Mouse (Mus musculus): ENCODE results near the gene Olfr750. TPM values are rescaled to one million over a fixed set of nuclear protein-coding genes. Genes with fewer than 3 reads are reported as not detected.

Gene Olfr750
- total and polyA plus RNA-seq, 3 experiments: not detected

DNA sequence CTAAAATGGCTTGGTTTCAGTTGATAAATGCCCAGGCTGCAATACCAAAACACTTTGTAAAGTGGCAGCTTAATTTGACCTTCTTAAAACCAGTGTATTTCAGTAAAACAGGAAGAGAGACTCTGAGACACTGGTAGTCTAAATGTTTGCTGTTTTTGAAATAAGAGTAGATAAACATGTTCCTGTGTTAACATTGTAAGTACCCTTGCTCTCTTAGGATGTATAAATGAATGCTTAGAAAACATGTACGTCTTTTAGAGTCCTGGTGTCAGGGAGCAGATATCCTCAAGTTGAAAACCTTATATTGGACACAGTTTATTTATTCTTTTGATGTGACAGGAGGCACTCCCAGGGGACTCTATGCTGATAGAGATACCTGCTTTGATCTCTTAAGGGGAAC is 39.0 kb downstream of the Olfr750 start:
- in situ Hi-C loops (cut with MboI; ENCODE audit: low pct_ligation_motif_present, low pct_unique_long_range_greater_than_20kb, low sequenced_read_pairs): no loop called here
- H3K36me3 ChIP-seq (replicated peaks in 1 of 2; ENCODE audit: control insufficient read depth in 1 of 2, insufficient read depth in 1 of 2, low read length in 1 of 2): no peaks in the 10 kb centered on the region

DNA sequence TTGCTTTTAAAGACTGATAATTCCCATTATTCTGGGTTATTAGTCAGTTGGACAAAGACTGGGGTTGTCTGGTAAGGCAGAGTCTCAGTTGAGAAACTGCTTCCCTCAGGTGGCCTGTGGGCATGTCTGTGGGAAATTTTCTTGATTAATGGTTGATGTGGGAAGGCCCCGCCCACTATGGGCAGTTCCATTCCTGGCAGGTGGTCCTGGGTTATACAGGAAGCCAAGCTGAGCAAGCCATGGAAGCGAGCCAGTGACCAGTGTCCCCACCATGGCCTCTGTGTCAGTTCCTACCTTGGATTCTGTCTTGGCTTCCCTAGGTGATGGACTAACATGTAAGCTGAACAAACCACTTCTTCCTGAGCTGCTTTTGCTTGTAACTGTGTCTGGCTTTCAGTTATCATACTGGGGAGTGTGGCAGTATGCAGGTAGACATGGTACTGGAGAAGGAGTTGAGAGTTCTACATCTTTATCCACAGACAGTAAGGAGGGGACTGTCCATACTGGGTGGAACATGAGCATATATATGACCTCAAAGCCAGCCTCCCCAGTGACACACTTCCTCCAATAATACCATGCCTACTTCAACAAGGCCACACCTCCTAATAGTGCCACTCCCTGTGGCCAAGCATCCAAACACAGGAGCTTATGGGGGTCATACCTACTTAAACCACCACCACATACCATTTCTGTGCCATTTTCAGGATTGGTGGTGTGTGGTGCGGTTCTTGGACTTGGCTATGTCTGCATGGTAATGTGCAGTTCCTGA is 46.7 kb downstream of the Olfr750 start:
- TF ChIP-seq ZKSCAN1 (IDR thresholded peaks at IDR 0.05; ENCODE audit: borderline replicate concordance, low read depth, low read length): no peak
- no peak for TF ChIP-seq ZNF384 (IDR thresholded peaks at IDR 0.05; ENCODE audit: low read depth, low read length)
- no peak for TF ChIP-seq MAX (IDR thresholded peaks at IDR 0.05; ENCODE audit: low read length)
- no peak for TF ChIP-seq JUND (conservative IDR thresholded peaks at IDR 0.05; ENCODE audit: low read depth, low read length)
- TF ChIP-seq MXI1 (IDR thresholded peaks at IDR 0.05; ENCODE audit: low read depth, low read length): no peak
- TF ChIP-seq BHLHE40 (IDR thresholded peaks at IDR 0.05; ENCODE audit: low read depth, low read length): no peak
- TF ChIP-seq SMC3 (IDR thresholded peaks at IDR 0.05; ENCODE audit: low read depth, low read length): no peak
- no peak for TF ChIP-seq POLR2A (IDR thresholded peaks at IDR 0.05; ENCODE audit: low read depth, low read length)
- TF ChIP-seq MAFK (IDR thresholded peaks at IDR 0.05; ENCODE audit: insufficient replicate concordance, low read length): no peak
- no peak for TF ChIP-seq MEF2A (IDR thresholded peaks at IDR 0.05; ENCODE audit: borderline replicate concordance, low read depth, low read length)
- no peak for TF ChIP-seq ZMIZ1 (IDR thresholded peaks at IDR 0.05; ENCODE audit: low read depth, low read length)
- no peak for TF ChIP-seq TBP (conservative IDR thresholded peaks at IDR 0.05; ENCODE audit: low read depth, low read length)
- TF ChIP-seq EP300 (IDR thresholded peaks at IDR 0.05; ENCODE audit: low read length): no peak
- TF ChIP-seq E2F4 (IDR thresholded peaks at IDR 0.05; ENCODE audit: insufficient replicate concordance, low read depth, low read length): no peak
- no peak for TF ChIP-seq JUN (IDR thresholded peaks at IDR 0.05; ENCODE audit: insufficient read depth, low read depth, low read length)
- no peak for TF ChIP-seq KAT2A (IDR thresholded peaks at IDR 0.05; ENCODE audit: insufficient replicate concordance, low read length)
- TF ChIP-seq IRF4 (IDR thresholded peaks at IDR 0.05; ENCODE audit: low read depth, low read length): no peak
- TF ChIP-seq USF2 (conservative IDR thresholded peaks at IDR 0.05; ENCODE audit: low read depth, low read length): no peak
- TF ChIP-seq ETS1 (conservative IDR thresholded peaks at IDR 0.05; ENCODE audit: low read depth, low read length): no peak
- no peak for TF ChIP-seq MAZ (IDR thresholded peaks at IDR 0.05; ENCODE audit: low read depth, low read length)
- in situ Hi-C loops (cut with MboI; ENCODE audit: low pct_ligation_motif_present, low pct_unique_long_range_greater_than_20kb, low sequenced_read_pairs): loop anchor here (10.0 kb wide), 1 partner anchor 67 kb away; the partner anchor contains the start of genes Ang and Rnase4
- Histone ChIP-seq H3K9me3 (replicated peaks; ENCODE audit: low read length) (no peaks in the 10 kb centered on the region), H3K4me3 (replicated peaks in 1 of 3; ENCODE audit: low read depth in 2 of 3, low read length in 2 of 3, poor library complexity in 1 of 3) (no peak overlapping the region), H3K9ac (ENCODE audit: insufficient read depth, low read depth) (no peak overlapping the region), H3K27me3 (replicated peaks) (no peaks in the 10 kb centered on the region), H3K4me2 (ENCODE audit: insufficient read depth, low read depth, poor library complexity, severe bottlenecking) (no peak overlapping the region), H3K27ac (ENCODE audit: insufficient read depth, low read depth) (no peak overlapping the region), H3K36me3 (replicated peaks in 1 of 2; ENCODE audit: control insufficient read depth in 1 of 2, insufficient read depth in 1 of 2, low read length in 1 of 2) (no peaks in the 10 kb centered on the region), H3K4me1 (ENCODE audit: control insufficient read depth in 1 of 2, insufficient read depth in 2 of 2) (peaks cover 2 to 8% of the 10 kb centered on the region in 2 experiments; a peak in 1 of 4 replicates), H3K79me2 (replicated peaks; ENCODE audit: control insufficient read depth, extremely low read depth, insufficient read depth, poor library complexity, severe bottlenecking) (no peaks in the 10 kb centered on the region)
- DNase-seq (ENCODE audit: extremely low read depth): no peak
- dilution Hi-C loops (cut with MboI; ENCODE audit: extremely low pct_ligation_motif_present, extremely low pct_unique_long_range_greater_than_20kb, low sequenced_read_pairs): no loop called here

More for the DNA sequence above, 39.0 kb downstream of the Olfr750 start:
- TF ChIP-seq ZC3H11A (IDR thresholded peaks at IDR 0.05; ENCODE audit: low read depth, low read length): no peak
- TF ChIP-seq TCF12 (IDR thresholded peaks at IDR 0.05; ENCODE audit: low read depth, low read length): no peak
- TF ChIP-seq ELF1 (IDR thresholded peaks at IDR 0.05; ENCODE audit: low read depth, low read length): no peak
- TF ChIP-seq JUND (conservative IDR thresholded peaks at IDR 0.05; ENCODE audit: low read depth, low read length): no peak
- TF ChIP-seq POLR2AphosphoS2 (IDR thresholded peaks at IDR 0.05; ENCODE audit: low read depth, low read length): no peak
- no peak for TF ChIP-seq MXI1 (IDR thresholded peaks at IDR 0.05; ENCODE audit: low read depth, low read length)
- no peak for TF ChIP-seq TBP (conservative IDR thresholded peaks at IDR 0.05; ENCODE audit: low read depth, low read length)
- TF ChIP-seq JUN (IDR thresholded peaks at IDR 0.05; ENCODE audit: insufficient read depth, low read depth, low read length): no peak
- TF ChIP-seq E2F4 (IDR thresholded peaks at IDR 0.05; ENCODE audit: insufficient replicate concordance, low read depth, low read length): no peak
- TF ChIP-seq MAFK (IDR thresholded peaks at IDR 0.05; ENCODE audit: insufficient replicate concordance, low read length): no peak
- no peak for TF ChIP-seq ZNF384 (IDR thresholded peaks at IDR 0.05; ENCODE audit: low read depth, low read length)
- no peak for TF ChIP-seq MYC (IDR thresholded peaks at IDR 0.05; ENCODE audit: low read depth, low read length)
- TF ChIP-seq MEF2A (IDR thresholded peaks at IDR 0.05; ENCODE audit: borderline replicate concordance, low read depth, low read length): no peak
- no peak for TF ChIP-seq SIN3A (IDR thresholded peaks at IDR 0.05; ENCODE audit: low read length)
- TF ChIP-seq RAD21 (IDR thresholded peaks at IDR 0.05; ENCODE audit: low read depth, low read length): no peak
- no peak for TF ChIP-seq CHD1 (IDR thresholded peaks at IDR 0.05; ENCODE audit: low read depth, low read length)
- TF ChIP-seq EP300 (IDR thresholded peaks at IDR 0.05; ENCODE audit: low read length): no peak
- no peak for DNase-seq (ENCODE audit: extremely low read depth)
- Histone ChIP-seq H3K4me2 (ENCODE audit: insufficient read depth, low read depth, poor library complexity, severe bottlenecking) (no peak overlapping the region), H3K27me3 (replicated peaks) (no peaks in the 10 kb centered on the region), H3K4me1 (ENCODE audit: control insufficient read depth in 1 of 2, insufficient read depth in 2 of 2) (0 out of 4 replicates have a peak, but pooled peaks cover 0 to 2% of the 10 kb centered on the region in 2 experiments), H3K4me3 (replicated peaks in 1 of 3; ENCODE audit: low read depth in 2 of 3, low read length in 2 of 3, poor library complexity in 1 of 3) (no peak overlapping the region), H3K9ac (ENCODE audit: insufficient read depth, low read depth) (no peak overlapping the region), H3K9me3 (replicated peaks; ENCODE audit: low read length) (no peaks in the 10 kb centered on the region), H3K79me2 (replicated peaks; ENCODE audit: control insufficient read depth, extremely low read depth, insufficient read depth, poor library complexity, severe bottlenecking) (no peaks in the 10 kb centered on the region), H3K27ac (ENCODE audit: insufficient read depth, low read depth) (no peak overlapping the region)
- dilution Hi-C loops (cut with MboI; ENCODE audit: extremely low pct_ligation_motif_present, extremely low pct_unique_long_range_greater_than_20kb, low sequenced_read_pairs): no loop called here
